Mouse (Mus musculus): Measurements from ENCODE around the gene Emc7. TPM values are rescaled to one million over a fixed set of nuclear protein-coding genes. Genes with fewer than 3 reads are reported as not detected.

Emc7 gene
- polyA plus RNA-seq, 1 experiment from 2014 or later = 20.1 TPM

GRCm38 (mm10) chr2:112490483-112491196 is 35.8 kb downstream of the Emc7 start:
- Histone ChIP-seq H3K4me3 (ENCODE audit: low read length) (no peak overlapping the region), H3K4me2 (ENCODE audit: low read depth, low read length) (no peak overlapping the region), H3K27ac (ENCODE audit: low read length) (no peak overlapping the region), H3K9ac (ENCODE audit: low read depth, low read length) (no peak overlapping the region), H3K9me3 (ENCODE audit: control insufficient read depth, low read length) (no peaks in the 10 kb centered on the region), H3K36me3 (ENCODE audit: control insufficient read depth, insufficient read depth, low read length) (no peaks in the 10 kb centered on the region), H3K27me3 (replicated peaks; ENCODE audit: control insufficient read depth, insufficient read depth, low read length) (no peaks in the 10 kb centered on the region), H3K4me1 (ENCODE audit: control insufficient read depth, insufficient read depth, low read length) (peaks cover 9% of the 10 kb centered on the region; the same call in 1 of the 2 replicates)
- WGBS = 83% methylated on average over 11 of the region's 11 CpGs
- no peak for ATAC-seq

- no peaks in the 10 kb centered on the region for H3K27me3 ChIP-seq (replicated peaks; ENCODE audit: control insufficient read depth, insufficient read depth, low read length)
- no peaks in the 10 kb centered on the region for H3K9me3 ChIP-seq (ENCODE audit: control insufficient read depth, low read length)
- H3K4me3 ChIP-seq (ENCODE audit: low read length) = no peak overlapping the region
- no peak overlapping the region for H3K4me2 ChIP-seq (ENCODE audit: low read depth, low read length)
- H3K27ac ChIP-seq (ENCODE audit: low read length) = no peak overlapping the region
- no peak overlapping the region for H3K9ac ChIP-seq (ENCODE audit: low read depth, low read length)
- peaks cover 9% of the 10 kb centered on the region; the same call in 1 of the 2 replicates for H3K4me1 ChIP-seq (ENCODE audit: control insufficient read depth, insufficient read depth, low read length)
- ATAC-seq = no peak
- no peaks in the 10 kb centered on the region for H3K36me3 ChIP-seq (ENCODE audit: control insufficient read depth, insufficient read depth, low read length)
- 63% methylated on average over 5 of the region's 5 CpGs for WGBS
Observed at GRCm38 (mm10) chr2:112491629-112492028, 36.8 kb downstream of the Emc7 start.

GRCm38 (mm10) chr2:112492431-112492855 is 37.6 kb downstream of the Emc7 start:
- WGBS = 6% methylated on average over 9 of the region's 9 CpGs
- peak; percentile 27 for ATAC-seq
- Histone ChIP-seq H3K4me2 (ENCODE audit: low read depth, low read length) (peak overlapping the region; percentile 86), H3K9me3 (ENCODE audit: control insufficient read depth, low read length) (no peaks in the 10 kb centered on the region), H3K27me3 (replicated peaks; ENCODE audit: control insufficient read depth, insufficient read depth, low read length) (no peaks in the 10 kb centered on the region), H3K27ac (ENCODE audit: low read length) (peak overlapping the region; percentile 99), H3K4me3 (ENCODE audit: low read length) (peak overlapping the region; percentile 84), H3K36me3 (ENCODE audit: control insufficient read depth, insufficient read depth, low read length) (no peaks in the 10 kb centered on the region), H3K9ac (ENCODE audit: low read depth, low read length) (peak overlapping the region; percentile 100), H3K4me1 (ENCODE audit: control insufficient read depth, insufficient read depth, low read length) (peaks cover 9% of the 10 kb centered on the region; the same call in 1 of the 2 replicates)

- peak within 1 kb of the TSS; percentile 100 for H3K9ac ChIP-seq (ENCODE audit: low read depth, low read length)
- no peaks in the 10 kb centered on the region for H3K36me3 ChIP-seq (ENCODE audit: control insufficient read depth, insufficient read depth, low read length)
- H3K4me1 ChIP-seq (ENCODE audit: control insufficient read depth, insufficient read depth, low read length) = peaks cover 9% of the 10 kb centered on the region; the same call in 1 of the 2 replicates
- peak within 1 kb of the TSS; percentile 99 for H3K27ac ChIP-seq (ENCODE audit: low read length)
- H3K27me3 ChIP-seq (replicated peaks; ENCODE audit: control insufficient read depth, insufficient read depth, low read length) = no peaks in the 10 kb centered on the region
- WGBS = under 1% methylated on average over 74 of the region's 87 CpGs
- no peaks in the 10 kb centered on the region for H3K9me3 ChIP-seq (ENCODE audit: control insufficient read depth, low read length)
- ATAC-seq = peak; percentile 97
- H3K4me2 ChIP-seq (ENCODE audit: low read depth, low read length) = peak within 1 kb of the TSS; percentile 86
- H3K4me3 ChIP-seq (ENCODE audit: low read length) = peak within 1 kb of the TSS; percentile 84
Observed at GRCm38 (mm10) chr2:112492856-112493538, 38.2 kb downstream of the Emc7 start, which contains the start of gene Aven. Gene Aven (plus strand): TSS chr2:112492964.

GRCm38 (mm10) chr2:112493539-112494260 is 38.9 kb downstream of the Emc7 start:
- 36% methylated on average over 11 of the region's 11 CpGs for WGBS
- Histone ChIP-seq H3K4me2 (ENCODE audit: low read depth, low read length) (peak overlapping the region; percentile 86), H3K27ac (ENCODE audit: low read length) (peak overlapping the region; percentile 99), H3K9ac (ENCODE audit: low read depth, low read length) (peak overlapping the region; percentile 100), H3K4me1 (ENCODE audit: control insufficient read depth, insufficient read depth, low read length) (peaks cover 9% of the 10 kb centered on the region; the same call in 1 of the 2 replicates), H3K9me3 (ENCODE audit: control insufficient read depth, low read length) (no peaks in the 10 kb centered on the region), H3K4me3 (ENCODE audit: low read length) (peak overlapping the region; percentile 84), H3K27me3 (replicated peaks; ENCODE audit: control insufficient read depth, insufficient read depth, low read length) (no peaks in the 10 kb centered on the region), H3K36me3 (ENCODE audit: control insufficient read depth, insufficient read depth, low read length) (no peaks in the 10 kb centered on the region)
- ATAC-seq = peak; percentile 8

- Histone ChIP-seq H3K27me3 (replicated peaks; ENCODE audit: control insufficient read depth, insufficient read depth, low read length) (no peaks in the 10 kb centered on the region), H3K4me3 (ENCODE audit: low read length) (no peak overlapping the region), H3K4me1 (ENCODE audit: control insufficient read depth, insufficient read depth, low read length) (peaks cover 8% of the 10 kb centered on the region; the same call in 1 of the 2 replicates), H3K36me3 (ENCODE audit: control insufficient read depth, insufficient read depth, low read length) (no peaks in the 10 kb centered on the region), H3K27ac (ENCODE audit: low read length) (no peak overlapping the region), H3K4me2 (ENCODE audit: low read depth, low read length) (no peak overlapping the region), H3K9ac (ENCODE audit: low read depth, low read length) (no peak overlapping the region), H3K9me3 (ENCODE audit: control insufficient read depth, low read length) (no peaks in the 10 kb centered on the region)
- no peak for ATAC-seq
- 68% methylated on average over 7 of the region's 7 CpGs for WGBS
Observed at GRCm38 (mm10) chr2:112497851-112498250, 43.1 kb downstream of the Emc7 start.

GRCm38 (mm10) chr2:112501209-112501608 is 46.4 kb downstream of the Emc7 start:
- no peak overlapping the region for H3K27ac ChIP-seq (ENCODE audit: low read length)
- H3K36me3 ChIP-seq (ENCODE audit: control insufficient read depth, insufficient read depth, low read length) = no peaks in the 10 kb centered on the region
- no peak overlapping the region for H3K9ac ChIP-seq (ENCODE audit: low read depth, low read length)
- H3K4me1 ChIP-seq (ENCODE audit: control insufficient read depth, insufficient read depth, low read length) = 0 out of 2 replicates have a peak, but pooled peaks cover 3% of the 10 kb centered on the region
- H3K27me3 ChIP-seq (replicated peaks; ENCODE audit: control insufficient read depth, insufficient read depth, low read length) = no peaks in the 10 kb centered on the region
- no peaks in the 10 kb centered on the region for H3K9me3 ChIP-seq (ENCODE audit: control insufficient read depth, low read length)
- no peak overlapping the region for H3K4me3 ChIP-seq (ENCODE audit: low read length)
- peak; percentile 91 for ATAC-seq
- H3K4me2 ChIP-seq (ENCODE audit: low read depth, low read length) = no peak overlapping the region
- WGBS = 5% methylated on average over 6 of the region's 6 CpGs

GRCm38 (mm10) chr2:112503978-112504377 is 49.2 kb downstream of the Emc7 start:
- H3K4me2 ChIP-seq (ENCODE audit: low read depth, low read length) = no peak overlapping the region
- no peak overlapping the region for H3K27ac ChIP-seq (ENCODE audit: low read length)
- H3K36me3 ChIP-seq (ENCODE audit: control insufficient read depth, insufficient read depth, low read length) = no peaks in the 10 kb centered on the region
- no peak overlapping the region for H3K9ac ChIP-seq (ENCODE audit: low read depth, low read length)
- 0 out of 2 replicates have a peak, but pooled peaks cover 3% of the 10 kb centered on the region for H3K4me1 ChIP-seq (ENCODE audit: control insufficient read depth, insufficient read depth, low read length)
- no peak for ATAC-seq
- no peak overlapping the region for H3K4me3 ChIP-seq (ENCODE audit: low read length)
- 78% methylated on average over 6 of the region's 6 CpGs for WGBS
- H3K9me3 ChIP-seq (ENCODE audit: control insufficient read depth, low read length) = no peaks in the 10 kb centered on the region
- H3K27me3 ChIP-seq (replicated peaks; ENCODE audit: control insufficient read depth, insufficient read depth, low read length) = no peaks in the 10 kb centered on the region

GRCm38 (mm10) chr2:112506841-112507435 is 52.1 kb downstream of the Emc7 start:
- WGBS = 78% methylated on average over 5 of the region's 5 CpGs
- H3K4me3 ChIP-seq (ENCODE audit: low read length) = no peak overlapping the region

More at GRCm38 (mm10) chr2:112506841-112507435, 52.1 kb downstream of the Emc7 start:
- ATAC-seq = no peak
- Histone ChIP-seq H3K9ac (ENCODE audit: low read depth, low read length) (no peak overlapping the region), H3K36me3 (ENCODE audit: control insufficient read depth, insufficient read depth, low read length) (no peaks in the 10 kb centered on the region), H3K9me3 (ENCODE audit: control insufficient read depth, low read length) (no peaks in the 10 kb centered on the region), H3K27ac (ENCODE audit: low read length) (no peak overlapping the region), H3K4me2 (ENCODE audit: low read depth, low read length) (no peak overlapping the region), H3K27me3 (replicated peaks; ENCODE audit: control insufficient read depth, insufficient read depth, low read length) (no peaks in the 10 kb centered on the region), H3K4me1 (ENCODE audit: control insufficient read depth, insufficient read depth, low read length) (no peaks in the 10 kb centered on the region)
